Mouse (Mus musculus) megakaryocyte, embryonic 14.5 days (primary cell): ENCODE results near the gene Pdxdc1.

Experiments
- FLI1 ChIP-seq: IDR thresholded peaks from 2 replicates; pipeline ENCODE4 v1.6.1; 2012; ENCODE audit warnings: low read length, inconsistent platforms, mixed read lengths
- GATA1 ChIP-seq: IDR thresholded peaks from 3 replicates; pipeline ENCODE4 v1.6.1; 2012; ENCODE audit warnings: mixed read lengths, low read length, inconsistent platforms, borderline replicate concordance

- TF ChIP-seq GATA1 (no peak), FLI1 (no peak)
Measured at GRCm38 (mm10) chr16:13808410-13808809, 94.5 kb downstream of the Pdxdc1 start.
